Mouse (Mus musculus): ENCODE results near the gene Pnpla8. TPM values are rescaled to one million over a fixed set of nuclear protein-coding genes. Genes with fewer than 3 reads are reported as not detected.
"Not testable (repeated sequence)": the region's sequence is repeated elsewhere in the genome, so short reads cannot be mapped to it uniquely, and the experiment has no call there.

Pnpla8 gene
- 142 and 165 TPM in 2 replicates for polyA plus RNA-seq (2014; fragmentation: Nextera tagmentation; extraction: Ambion mirVana)

- Histone ChIP-seq H3K9ac (peak within 1 kb of the TSS; percentile 76), H3K4me2 (replicated peaks) (peak within 1 kb of the TSS; percentile 91), H3K4me3 (replicated peaks; ENCODE audit: low read length) (peak within 1 kb of the TSS; percentile 70)
- not testable (repeated sequence) for DNase-seq (ENCODE audit: low spot score); H3K4me1 ChIP-seq (replicated peaks; ENCODE audit: control insufficient read depth, insufficient read depth, low read length); H3K27me3 ChIP-seq (ENCODE audit: control insufficient read depth, insufficient read depth, low read length); ATAC-seq (ENCODE audit: low FRiP score); H3K27ac ChIP-seq; H3K36me3 ChIP-seq (replicated peaks; ENCODE audit: control insufficient read depth, insufficient read depth); H3K9me3 ChIP-seq (ENCODE audit: control insufficient read depth, low read length)
- WGBS, result 90% methylated on average over 2 of the region's 2 CpGs
These were observed at the start of gene Pnpla8 for GRCm38 (mm10) chr12:44221070-44221469. TSS of gene Pnpla8 (plus strand) at chr12:44221370.

GRCm38 (mm10) chr12:44176331-44177037 is 44.7 kb upstream of the Pnpla8 start:
- H3K27ac ChIP-seq, result peak overlapping the region; percentile 64
- peaks cover 16% of the 10 kb centered on the region; the same call in 1 of the 2 replicates for H3K4me1 ChIP-seq (replicated peaks; ENCODE audit: control insufficient read depth, insufficient read depth, low read length)
- H3K9me3 ChIP-seq (ENCODE audit: control insufficient read depth, low read length), result no peaks in the 10 kb centered on the region
- no peaks in the 10 kb centered on the region for H3K27me3 ChIP-seq (ENCODE audit: control insufficient read depth, insufficient read depth, low read length)
- H3K36me3 ChIP-seq (replicated peaks; ENCODE audit: control insufficient read depth, insufficient read depth), result no peaks in the 10 kb centered on the region
- no peak for DNase-seq (ENCODE audit: low spot score)
- H3K9ac ChIP-seq, result no peak overlapping the region
- H3K4me3 ChIP-seq (replicated peaks; ENCODE audit: low read length), result no peak overlapping the region
- WGBS, result 28% methylated on average over 10 of the region's 10 CpGs
- peak overlapping the region; percentile 39 for H3K4me2 ChIP-seq (replicated peaks)
- ATAC-seq (ENCODE audit: low FRiP score), result no peak

DNA sequence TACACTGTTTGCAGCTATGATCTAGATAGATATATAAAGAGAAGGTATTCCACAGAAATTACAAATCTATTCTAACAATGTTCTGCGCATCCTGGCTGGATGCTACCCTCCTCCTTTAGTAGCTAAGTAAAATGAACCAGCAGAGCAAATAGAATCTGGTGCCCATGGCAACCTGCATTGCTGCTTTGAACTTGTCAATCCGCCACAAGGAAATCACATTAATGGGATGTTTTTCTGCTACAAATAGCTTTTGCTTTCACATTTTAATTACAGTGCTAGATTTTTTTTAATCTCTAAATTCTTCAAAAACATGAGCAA is 44.2 kb upstream of the Pnpla8 start:
- Histone ChIP-seq H3K9me3 (ENCODE audit: control insufficient read depth, low read length) (no peaks in the 10 kb centered on the region), H3K9ac (no peak overlapping the region), H3K4me1 (replicated peaks; ENCODE audit: control insufficient read depth, insufficient read depth, low read length) (peaks cover 16% of the 10 kb centered on the region; the same call in 1 of the 2 replicates), H3K27ac (peak overlapping the region; percentile 64), H3K4me2 (replicated peaks) (peak overlapping the region; percentile 39), H3K27me3 (ENCODE audit: control insufficient read depth, insufficient read depth, low read length) (no peaks in the 10 kb centered on the region), H3K36me3 (replicated peaks; ENCODE audit: control insufficient read depth, insufficient read depth) (no peaks in the 10 kb centered on the region), H3K4me3 (replicated peaks; ENCODE audit: low read length) (no peak overlapping the region)
- ATAC-seq (ENCODE audit: low FRiP score) (no peak), DNase-seq (ENCODE audit: low spot score) (peak; percentile 54)
- 21% methylated on average over 2 of the region's 2 CpGs for WGBS

DNA sequence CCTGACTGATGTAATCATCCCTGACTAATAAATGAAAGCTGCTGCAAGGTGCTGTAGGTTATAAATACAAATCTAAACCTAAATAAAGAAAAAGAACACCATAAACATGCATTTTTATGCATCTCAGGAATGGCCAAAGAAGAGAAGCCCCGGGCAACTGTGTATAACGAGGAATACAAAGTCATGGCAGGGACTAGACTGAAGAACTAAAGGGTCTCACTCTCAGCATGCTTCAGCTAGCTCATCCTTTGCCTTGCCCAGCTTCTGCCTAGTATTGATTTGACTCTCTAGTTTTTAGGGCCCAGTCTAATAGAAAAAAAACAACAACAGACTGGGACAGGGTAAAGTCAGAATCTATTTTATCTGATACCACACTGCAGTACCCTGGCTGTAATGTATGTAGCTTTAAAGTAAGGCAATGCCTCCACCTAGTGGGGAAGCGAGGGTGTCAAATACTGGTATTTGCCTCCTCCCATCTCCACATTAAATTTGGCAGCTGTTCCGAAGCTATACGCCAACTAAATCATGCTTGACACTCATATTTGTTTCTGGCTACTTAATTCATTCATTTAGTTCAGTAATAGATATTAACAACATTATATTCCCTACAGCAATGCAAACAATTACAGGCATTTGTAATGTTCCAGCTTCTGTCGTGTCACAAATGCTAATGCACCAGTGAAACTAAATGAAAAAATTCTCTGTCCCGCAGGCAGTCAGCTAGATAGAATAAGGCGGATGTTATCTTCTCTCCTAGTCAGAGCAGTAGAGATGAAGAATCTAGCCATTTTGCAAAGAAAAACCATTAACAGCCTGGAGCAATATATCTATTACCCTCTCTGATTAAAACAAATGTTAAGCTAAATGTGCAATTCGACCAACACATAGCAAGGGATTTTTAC is 39.8 kb upstream of the Pnpla8 start:
- 42% methylated on average over 9 of the region's 9 CpGs for WGBS
- DNase-seq (ENCODE audit: low spot score) (peak; percentile 86), ATAC-seq (ENCODE audit: low FRiP score) (peak; percentile 93)
- Histone ChIP-seq H3K4me1 (replicated peaks; ENCODE audit: control insufficient read depth, insufficient read depth, low read length) (peaks cover 11% of the 10 kb centered on the region; the same call in 1 of the 2 replicates), H3K36me3 (replicated peaks; ENCODE audit: control insufficient read depth, insufficient read depth) (no peaks in the 10 kb centered on the region), H3K9me3 (ENCODE audit: control insufficient read depth, low read length) (no peaks in the 10 kb centered on the region), H3K27ac (no peak overlapping the region), H3K27me3 (ENCODE audit: control insufficient read depth, insufficient read depth, low read length) (no peaks in the 10 kb centered on the region), H3K4me2 (replicated peaks) (peak overlapping the region; percentile 32; the same call in 1 of the 2 replicates), H3K9ac (no peak overlapping the region), H3K4me3 (replicated peaks; ENCODE audit: low read length) (no peak overlapping the region)

DNA sequence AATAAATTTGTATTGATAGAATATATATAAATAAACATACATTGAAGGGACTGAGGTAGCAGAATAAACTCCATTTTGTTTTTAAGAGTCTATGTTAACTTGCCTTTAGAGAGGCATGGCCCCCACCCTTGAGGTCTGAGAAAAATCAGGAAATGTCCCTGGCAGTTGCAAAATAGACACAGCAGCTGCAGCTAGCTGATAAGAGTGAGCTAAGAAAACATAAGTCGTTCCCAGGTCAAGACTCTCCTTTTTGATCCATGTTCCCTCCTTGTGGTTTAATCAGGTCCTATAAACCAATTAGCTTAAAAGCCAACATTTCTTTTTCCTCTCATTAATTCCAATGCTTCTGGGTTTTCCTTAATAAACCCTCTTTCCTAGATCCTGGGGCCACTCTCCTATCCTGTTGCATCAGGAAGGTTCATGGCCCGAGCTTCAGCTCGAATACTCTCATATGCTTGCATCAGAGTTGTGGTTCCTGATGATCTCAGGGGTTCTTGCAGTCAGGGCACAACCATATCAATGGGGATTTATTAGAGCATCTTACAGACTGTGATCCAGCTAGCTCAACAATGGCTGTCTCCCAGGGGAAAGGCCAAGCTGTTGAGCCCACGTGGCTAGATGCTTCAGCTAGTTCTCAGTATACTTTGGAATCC is 23.2 kb upstream of the Pnpla8 start:
- WGBS, result 73% methylated on average over 4 of the region's 4 CpGs
- Histone ChIP-seq H3K9me3 (ENCODE audit: control insufficient read depth, low read length) (no peaks in the 10 kb centered on the region), H3K27ac (no peak overlapping the region), H3K27me3 (ENCODE audit: control insufficient read depth, insufficient read depth, low read length) (no peaks in the 10 kb centered on the region), H3K4me3 (replicated peaks; ENCODE audit: low read length) (no peak overlapping the region), H3K36me3 (replicated peaks; ENCODE audit: control insufficient read depth, insufficient read depth) (no peaks in the 10 kb centered on the region), H3K4me1 (replicated peaks; ENCODE audit: control insufficient read depth, insufficient read depth, low read length) (no peaks in the 10 kb centered on the region), H3K4me2 (replicated peaks) (no peak overlapping the region), H3K9ac (no peak overlapping the region)
- no peak for ATAC-seq (ENCODE audit: low FRiP score)
- DNase-seq (ENCODE audit: low spot score), result no peak

DNA sequence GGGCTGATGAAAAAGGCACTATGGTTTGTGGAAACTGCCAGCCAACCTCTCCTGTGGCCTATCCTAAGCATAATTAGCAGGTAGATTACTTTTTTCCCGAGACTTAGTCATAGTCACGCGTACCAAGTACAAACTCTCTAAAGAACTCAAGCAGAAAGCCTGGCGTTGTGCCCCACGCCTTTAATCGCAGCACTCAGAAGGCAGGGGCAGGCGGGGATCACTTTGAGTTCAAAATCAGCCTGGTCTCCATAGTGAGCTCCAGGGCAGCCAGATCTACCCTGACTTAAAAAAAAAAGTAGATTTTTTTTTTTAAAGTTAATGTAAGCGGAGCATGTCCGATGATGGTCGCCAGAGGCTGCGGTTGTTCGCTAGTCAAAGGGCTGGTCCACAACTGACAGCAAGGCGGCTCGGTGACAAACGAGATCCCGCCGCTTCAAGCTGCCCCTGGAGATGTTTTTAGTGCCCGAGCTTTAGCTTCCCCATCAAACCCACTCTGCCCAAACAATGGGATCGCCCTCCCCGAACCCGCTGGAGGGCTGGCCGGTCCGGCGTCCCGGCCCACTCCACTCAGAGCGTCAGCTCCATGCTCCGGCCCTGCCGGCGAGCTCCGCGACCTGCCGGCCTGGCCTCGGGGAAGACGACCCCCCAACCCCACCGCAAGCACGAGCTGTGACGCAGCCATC is 11.9 kb upstream of the Pnpla8 start:
- under 1% methylated on average over 37 of the region's 37 CpGs for WGBS
- peak; percentile 31 for DNase-seq (ENCODE audit: low spot score)
- ATAC-seq (ENCODE audit: low FRiP score), result no peak

DNA sequence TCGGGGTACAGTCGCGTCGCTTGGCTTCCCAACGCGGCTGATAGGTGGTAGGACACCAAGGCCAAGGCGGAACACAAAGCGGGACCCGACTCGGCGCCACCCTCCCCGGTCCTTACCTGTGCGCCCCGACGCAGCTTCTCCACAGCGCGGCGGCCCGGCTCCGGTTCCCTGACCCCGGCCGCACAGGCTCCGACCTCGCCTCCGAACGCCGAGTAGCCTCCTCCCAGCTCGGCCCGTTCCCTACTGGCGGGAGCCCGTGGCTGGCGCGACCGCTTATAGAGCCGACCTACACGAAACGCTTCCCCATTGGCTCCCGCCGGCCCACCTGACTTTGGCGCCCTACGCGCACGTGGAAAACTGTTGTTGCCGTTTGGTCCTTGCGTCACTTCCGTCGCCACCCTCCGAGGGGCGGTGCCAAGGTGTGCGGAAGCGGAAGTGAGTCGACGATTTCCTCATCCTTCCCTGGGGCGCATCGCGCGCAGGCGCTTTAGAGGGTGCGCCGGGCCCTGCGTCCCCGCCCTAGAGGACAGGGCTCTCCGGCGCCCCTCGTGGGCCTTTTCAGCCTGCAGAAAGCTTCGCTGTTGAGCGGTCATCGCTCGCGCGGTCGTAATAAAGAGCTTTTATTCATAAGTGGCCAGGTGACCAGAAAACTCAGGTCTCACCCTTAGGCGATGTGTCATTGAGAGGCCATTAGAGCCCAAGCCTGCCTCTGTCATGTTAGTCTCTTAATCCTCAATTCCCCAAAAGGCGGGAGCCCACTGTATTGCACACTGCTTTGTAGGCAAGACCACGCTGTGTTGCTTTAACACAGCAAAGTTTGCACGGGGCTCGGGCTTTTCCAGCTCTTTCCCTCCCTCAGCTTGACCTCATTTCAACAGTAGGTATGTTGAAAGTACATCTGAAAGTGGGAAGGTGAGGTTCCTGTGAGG is 11.1 kb upstream of the Pnpla8 start, which contains the start of gene Dnajb9:
Dnajb9 (minus strand) TSS at position 503 of the 929 bp plus-strand sequence.
- no peaks in the 10 kb centered on the region for H3K27me3 ChIP-seq (ENCODE audit: control insufficient read depth, insufficient read depth, low read length)
- no peaks in the 10 kb centered on the region for H3K9me3 ChIP-seq (ENCODE audit: control insufficient read depth, low read length)
- DNase-seq (ENCODE audit: low spot score) (peak; percentile 100), ATAC-seq (ENCODE audit: low FRiP score) (peak; percentile 99)
- peak within 1 kb of the TSS; percentile 82 for H3K27ac ChIP-seq
- peak within 1 kb of the TSS; percentile 72 for H3K4me2 ChIP-seq (replicated peaks)
- H3K9ac ChIP-seq, result peak within 1 kb of the TSS; percentile 68
- H3K36me3 ChIP-seq (replicated peaks; ENCODE audit: control insufficient read depth, insufficient read depth), result peaks cover 12% of the 10 kb centered on the region
- H3K4me3 ChIP-seq (replicated peaks; ENCODE audit: low read length), result peak within 1 kb of the TSS; percentile 67
- H3K4me1 ChIP-seq (replicated peaks; ENCODE audit: control insufficient read depth, insufficient read depth, low read length), result peaks cover 19% of the 10 kb centered on the region
- WGBS, result under 1% methylated on average over 77 of the region's 77 CpGs

More for the DNA sequence above, 11.9 kb upstream of the Pnpla8 start:
- peak overlapping the region; percentile 82 for H3K27ac ChIP-seq
- H3K4me1 ChIP-seq (replicated peaks; ENCODE audit: control insufficient read depth, insufficient read depth, low read length), result peaks cover 19% of the 10 kb centered on the region
- peak overlapping the region; percentile 67 for H3K4me3 ChIP-seq (replicated peaks; ENCODE audit: low read length)
- H3K9ac ChIP-seq, result peak overlapping the region; percentile 68
- H3K27me3 ChIP-seq (ENCODE audit: control insufficient read depth, insufficient read depth, low read length), result no peaks in the 10 kb centered on the region
- H3K9me3 ChIP-seq (ENCODE audit: control insufficient read depth, low read length), result no peaks in the 10 kb centered on the region
- H3K4me2 ChIP-seq (replicated peaks), result peak overlapping the region; percentile 72
- H3K36me3 ChIP-seq (replicated peaks; ENCODE audit: control insufficient read depth, insufficient read depth), result peaks cover 12% of the 10 kb centered on the region

DNA sequence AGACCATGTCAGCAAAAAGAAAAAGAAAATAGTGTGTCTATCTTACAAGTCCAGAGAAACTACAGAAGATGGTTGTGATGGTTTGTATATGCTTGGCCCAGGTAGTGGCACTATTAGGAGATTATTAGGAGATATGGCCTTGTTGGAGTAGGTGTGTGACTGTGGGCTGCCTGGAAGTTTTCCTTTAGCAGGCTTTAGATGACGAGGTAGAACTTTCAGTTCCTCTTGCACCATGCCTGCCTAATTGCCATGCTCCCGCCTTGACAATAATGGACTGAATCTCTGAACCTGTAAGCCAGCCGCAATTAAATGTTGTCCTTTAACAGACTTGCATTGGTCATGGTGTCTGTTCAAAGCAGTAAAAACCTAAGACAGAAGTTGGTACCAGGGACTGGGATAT is 9.6 kb upstream of the Pnpla8 start:
- Histone ChIP-seq H3K4me3 (replicated peaks; ENCODE audit: low read length) (no peak overlapping the region), H3K4me2 (replicated peaks) (no peak overlapping the region), H3K36me3 (replicated peaks; ENCODE audit: control insufficient read depth, insufficient read depth) (0 out of 2 replicates have a peak, but pooled peaks cover 3% of the 10 kb centered on the region), H3K9me3 (ENCODE audit: control insufficient read depth, low read length) (no peaks in the 10 kb centered on the region), H3K4me1 (replicated peaks; ENCODE audit: control insufficient read depth, insufficient read depth, low read length) (peaks cover 19% of the 10 kb centered on the region), H3K9ac (no peak overlapping the region), H3K27ac (no peak overlapping the region), H3K27me3 (ENCODE audit: control insufficient read depth, insufficient read depth, low read length) (no peaks in the 10 kb centered on the region)
- WGBS, result 97% methylated on average over 3 of the region's 3 CpGs
- DNase-seq (ENCODE audit: low spot score) (no peak), ATAC-seq (ENCODE audit: low FRiP score) (no peak)

Data from hindbrain, embryonic 14.5 days (tissue).